Comparison of ENCODE assay signal across 11 mouse cellular contexts in genomic region chr15:84975729-84976128, GRCm38 (mm10). TPM values are rescaled to one million over a fixed set of nuclear protein-coding genes. Genes with fewer than 3 reads are reported as not detected.
DNase-seq lines count a peak whose midpoint lies in the region; ATAC-seq lines count a peak whose summit lies in the region.
"Had no signal": no experiment of that assay in that cellular context is flagged by ENCODE, and none has a peak within 500 bp of the region (broad histone marks: within the 10 kb centered on the region; RNA-seq: fewer than 3 reads in every experiment).

No protein-coding gene starts in this region.

- H3K4me3 ChIP-seq in neural tube, embryonic 12.5 days: no peak overlapping the region
- H3K4me3 ChIP-seq in kidney, embryonic 16.5 days (ENCODE audit: low read length): no peak overlapping the region

- peak; percentile 91 for ATAC-seq in frontal cortex, adult (ENCODE audit: low TSS enrichment)
- no peak for ATAC-seq in neural tube, embryonic 12.5 days (ENCODE audit: low FRiP score, low read depth)
- ATAC-seq in kidney, embryonic 16.5 days (ENCODE audit: low FRiP score, low TSS enrichment): 0 out of 2 replicates have a peak, but pooled peaks have one; percentile 53
- no peak for ATAC-seq in cerebellum, adult (ENCODE audit: insufficient number of reproducible peaks, low FRiP score, low TSS enrichment)

- 0 out of 2 replicates have a peak overlapping the region, but pooled peaks have one; percentile 8 for H3K9ac ChIP-seq in neural tube, embryonic 12.5 days
- no peak overlapping the region for H3K9ac ChIP-seq in kidney, embryonic 16.5 days (replicated peaks; ENCODE audit: low read length)

- 0 out of 2 replicates have a peak overlapping the region, but pooled peaks have one; percentile 1 for H3K4me2 ChIP-seq in neural tube, embryonic 12.5 days (replicated peaks)
- H3K4me2 ChIP-seq in kidney, embryonic 16.5 days (replicated peaks; ENCODE audit: low read depth, low read length): no peak overlapping the region

- no peaks in the 10 kb centered on the region for H3K36me3 ChIP-seq in neural tube, embryonic 12.5 days
- no peaks in the 10 kb centered on the region for H3K36me3 ChIP-seq in kidney, embryonic 16.5 days (ENCODE audit: insufficient read depth, low read length)

- no peak for DNase-seq in frontal cortex, postnatal 14 days (ENCODE audit: low spot score in 2 of 2)
- DNase-seq in neural tube, embryonic 10.5 days (ENCODE audit: extremely low spot score, low spot score): no peak
- DNase-seq in right cerebral cortex, postnatal 14 days: peak; percentile 50
- DNase-seq in cerebellum, adult 9-10 months: no peak

- WGBS in neural tube, embryonic 12.5 days: 38% methylated on average over 4 of the region's 4 CpGs
- WGBS in kidney, embryonic 16.5 days: 32% methylated on average over 4 of the region's 4 CpGs

- H3K4me1 ChIP-seq in neural tube, embryonic 12.5 days: peaks cover 45% of the 10 kb centered on the region
- no peaks in the 10 kb centered on the region for H3K4me1 ChIP-seq in kidney, embryonic 16.5 days (ENCODE audit: insufficient read depth, low read length)

- H3K27me3 ChIP-seq in neural tube, embryonic 12.5 days (replicated peaks): no peaks in the 10 kb centered on the region
- no peaks in the 10 kb centered on the region for H3K27me3 ChIP-seq in kidney, embryonic 16.5 days (ENCODE audit: insufficient read depth, low read length)
- H3K27me3 ChIP-seq: CH12.LX had no signal

- H3K27ac ChIP-seq in neural tube, embryonic 12.5 days: no peak overlapping the region
- H3K27ac ChIP-seq in kidney, embryonic 16.5 days (ENCODE audit: low read length): no peak overlapping the region

- H3K9me3 ChIP-seq in neural tube, embryonic 12.5 days: no peaks in the 10 kb centered on the region
- H3K9me3 ChIP-seq in kidney, embryonic 16.5 days (ENCODE audit: low read length): no peaks in the 10 kb centered on the region

RNA-seq across cellular contexts. Expression of gene 5031439G07Rik, which starts 12.6 kb away (rescaled TPM):
- polyA plus RNA-seq in neural tube, embryonic 12.5 days (2016; fragmentation: Nextera tagmentation; extraction: Ambion mirVana): 28.6 and 35.3 TPM in 2 replicates
- 7.1 and 7.2 TPM in 2 replicates for polyA plus RNA-seq in kidney, embryonic 16.5 days (2015; fragmentation: Nextera tagmentation; extraction: Ambion mirVana)

RNA-seq across cellular contexts. Expression of gene Upk3a, which starts 41.2 kb away (rescaled TPM):
- polyA plus RNA-seq in neural tube, embryonic 12.5 days (2016; fragmentation: Nextera tagmentation; extraction: Ambion mirVana): 0.53 and 0.61 TPM in 2 replicates
- polyA plus RNA-seq in kidney, embryonic 16.5 days (2015; fragmentation: Nextera tagmentation; extraction: Ambion mirVana): 65.9 and 74.8 TPM in 2 replicates
- polyA plus RNA-seq: heart, embryonic 14.5 days; liver, embryonic 16.5 days had no signal

RNA-seq across cellular contexts. Expression of gene Nup50, which starts 52.5 kb away (rescaled TPM):
- polyA plus RNA-seq in neural tube, embryonic 12.5 days (2016; fragmentation: Nextera tagmentation; extraction: Ambion mirVana): 49.4 and 49.6 TPM in 2 replicates
- polyA plus RNA-seq in kidney, embryonic 16.5 days (2015; fragmentation: Nextera tagmentation; extraction: Ambion mirVana): 40.6 and 42.8 TPM in 2 replicates

RNA-seq across cellular contexts. Expression of gene Fam118a, which starts 53.0 kb away (rescaled TPM):
- 23.9 and 26.0 TPM in 2 replicates for polyA plus RNA-seq in neural tube, embryonic 12.5 days (2016; fragmentation: Nextera tagmentation; extraction: Ambion mirVana)
- polyA plus RNA-seq in kidney, embryonic 16.5 days (2015; fragmentation: Nextera tagmentation; extraction: Ambion mirVana): 23.3 and 23.9 TPM in 2 replicates

RNA-seq across cellular contexts. Expression of gene Gm29666, which starts 55.9 kb away (rescaled TPM):
- 0.90 and 0.98 TPM in 2 replicates for polyA plus RNA-seq in neural tube, embryonic 12.5 days (2016; fragmentation: Nextera tagmentation; extraction: Ambion mirVana)
- polyA plus RNA-seq in kidney, embryonic 16.5 days (2015; fragmentation: Nextera tagmentation; extraction: Ambion mirVana): 0.50 and 0.95 TPM in 2 replicates

Comparison
In these comparisons a context has a peak if more than half of its experiments do, and no peak if none do; other contexts are left out.
1. ATAC-seq: peak in frontal cortex, adult (single experiment) and kidney, embryonic 16.5 days (single experiment); none in neural tube, embryonic 12.5 days (single experiment) and cerebellum, adult (single experiment).
2. RNA of gene Upk3a, which starts 41.2 kb away (polyA plus RNA-seq): 65.9 to 74.8 TPM in kidney, embryonic 16.5 days; 0.53 to 0.61 TPM in neural tube, embryonic 12.5 days; every median in the first group is over 10 times any median in the second.